Mouse (Mus musculus): ENCODE data around the gene Cyyr1.

The Cyyr1 gene

GRCm38 (mm10) chr16:85470057-85470456 is 83.1 kb downstream of the Cyyr1 start:
- DNase-seq (ENCODE audit: low spot score in 2 of 2): no peak

DNA sequence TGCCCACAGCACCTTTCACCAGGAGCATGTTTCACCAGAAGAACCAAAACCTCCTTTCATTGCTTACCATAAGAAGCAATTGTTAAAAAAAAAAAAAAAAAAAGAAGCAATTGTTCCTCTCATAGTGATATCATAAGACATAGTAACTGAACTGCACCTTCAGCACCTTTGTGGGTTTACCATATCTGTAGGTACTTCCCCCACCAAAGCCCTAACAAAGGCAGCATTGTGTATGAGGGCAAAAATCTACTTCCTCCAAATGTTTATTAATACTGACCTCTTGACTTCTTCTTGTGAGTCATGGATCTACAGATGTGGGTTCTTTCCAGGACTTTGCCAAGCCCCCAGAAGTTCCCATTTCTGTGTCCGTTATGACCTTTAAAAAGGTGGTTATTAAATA is 98.2 kb downstream of the Cyyr1 start:
- no peak for DNase-seq (ENCODE audit: low spot score in 2 of 2)

- no peak for DNase-seq (ENCODE audit: low spot score in 2 of 2)
These were observed 106.9 kb downstream of the Cyyr1 start for GRCm38 (mm10) chr16:85446306-85446705.

- no peak for DNase-seq (ENCODE audit: low spot score in 2 of 2)
These were observed 107.4 kb downstream of the Cyyr1 start for GRCm38 (mm10) chr16:85445801-85446200.

- DNase-seq (ENCODE audit: low spot score in 2 of 2): no peak
These were observed 117.8 kb downstream of the Cyyr1 start for GRCm38 (mm10) chr16:85435427-85435826.

DNA sequence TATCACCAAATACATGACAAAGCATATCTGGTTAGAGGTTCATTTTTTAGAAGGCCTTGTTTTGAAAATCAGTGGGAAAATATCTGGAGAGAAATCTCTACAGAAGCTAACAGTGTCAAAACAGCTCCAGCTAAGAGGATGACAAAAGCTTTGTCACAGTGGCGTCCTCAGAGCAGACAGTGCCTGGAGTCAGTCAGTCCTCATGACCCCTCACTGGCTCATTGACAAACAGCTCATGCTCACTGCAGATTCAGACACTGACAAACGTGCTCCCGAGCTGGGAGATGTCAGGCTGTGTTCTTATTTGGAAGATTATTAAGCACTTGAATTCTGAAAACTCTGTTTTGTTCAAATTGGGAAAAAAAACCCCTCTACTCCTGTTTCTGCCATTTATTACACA is 124.0 kb downstream of the Cyyr1 start:
- DNase-seq (ENCODE audit: low spot score in 2 of 2): no peak

DNA sequence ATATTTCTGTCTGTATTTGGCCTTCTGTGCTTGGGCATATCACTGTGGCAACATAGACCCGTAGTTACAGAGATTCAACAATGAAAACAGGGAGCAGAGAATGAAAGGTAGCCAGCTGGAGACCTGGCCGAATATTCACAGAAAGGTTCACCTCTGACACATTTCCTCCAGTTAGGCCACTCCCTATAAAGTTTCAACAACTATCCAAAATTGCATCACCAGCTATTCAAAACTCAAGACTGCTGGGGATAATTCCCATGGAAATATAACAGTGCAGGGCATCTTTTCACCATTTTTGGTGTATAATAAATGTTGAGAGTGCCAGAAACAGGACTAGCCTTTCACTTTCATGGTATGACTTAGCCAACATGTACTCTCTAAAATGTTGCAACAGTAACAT is 130.3 kb downstream of the Cyyr1 start:
- DNase-seq (ENCODE audit: low spot score in 2 of 2): no peak

GRCm38 (mm10) chr16:85415415-85415814 is 137.8 kb downstream of the Cyyr1 start:
- no peak for DNase-seq (ENCODE audit: low spot score in 2 of 2)

- no peak for DNase-seq (ENCODE audit: low spot score in 2 of 2)
These were observed 159.7 kb downstream of the Cyyr1 start for GRCm38 (mm10) chr16:85393430-85393948.

GRCm38 (mm10) chr16:85386801-85387200 is 166.4 kb downstream of the Cyyr1 start:
- no peak for DNase-seq (ENCODE audit: low spot score in 2 of 2)
